Mouse (Mus musculus): Measurements from ENCODE around the gene Eif5a. TPM values are rescaled to one million over a fixed set of nuclear protein-coding genes. Genes with fewer than 3 reads are reported as not detected.
"Not testable (repeated sequence)": the region's sequence is repeated elsewhere in the genome, so short reads cannot be mapped to it uniquely, and the experiment has no call there.

Gene Eif5a
- polyA plus RNA-seq, 1 experiment from 2014 or later: 975 TPM

GRCm38 (mm10) chr11:69919053-69919452 lies 2.7 kb downstream of the Eif5a start:
- Histone ChIP-seq H3K36me3 (peaks cover 41% of the 10 kb centered on the region), H3K4me2 (peak overlapping the region; percentile 88), H3K4me3 (peak overlapping the region; percentile 96), H3K27ac (peak overlapping the region; percentile 97), H3K4me1 (replicated peaks) (peaks cover 49% of the 10 kb centered on the region), H3K27me3 (no peaks in the 10 kb centered on the region), H3K9ac (peak overlapping the region; percentile 97), H3K9me3 (replicated peaks) (no peaks in the 10 kb centered on the region)
- 77% methylated on average over 9 of the region's 9 CpGs for WGBS
- no peak for ATAC-seq (replicated peaks; ENCODE audit: insufficient number of reproducible peaks, insufficient read depth, low FRiP score, low read depth)

- no peak for ATAC-seq (replicated peaks; ENCODE audit: insufficient number of reproducible peaks, insufficient read depth, low FRiP score, low read depth)
- peaks cover 44% of the 10 kb centered on the region for H3K36me3 ChIP-seq
- H3K4me2 ChIP-seq: no peak overlapping the region
- WGBS: 79% methylated on average over 5 of the region's 5 CpGs
- no peak overlapping the region for H3K9ac ChIP-seq
- H3K4me3 ChIP-seq: no peak overlapping the region
- no peak overlapping the region for H3K27ac ChIP-seq
- H3K27me3 ChIP-seq: no peaks in the 10 kb centered on the region
- H3K4me1 ChIP-seq (replicated peaks): peaks cover 54% of the 10 kb centered on the region
- H3K9me3 ChIP-seq (replicated peaks): no peaks in the 10 kb centered on the region
Observed at GRCm38 (mm10) chr11:69918118-69918517, 3.6 kb downstream of the Eif5a start.

DNA sequence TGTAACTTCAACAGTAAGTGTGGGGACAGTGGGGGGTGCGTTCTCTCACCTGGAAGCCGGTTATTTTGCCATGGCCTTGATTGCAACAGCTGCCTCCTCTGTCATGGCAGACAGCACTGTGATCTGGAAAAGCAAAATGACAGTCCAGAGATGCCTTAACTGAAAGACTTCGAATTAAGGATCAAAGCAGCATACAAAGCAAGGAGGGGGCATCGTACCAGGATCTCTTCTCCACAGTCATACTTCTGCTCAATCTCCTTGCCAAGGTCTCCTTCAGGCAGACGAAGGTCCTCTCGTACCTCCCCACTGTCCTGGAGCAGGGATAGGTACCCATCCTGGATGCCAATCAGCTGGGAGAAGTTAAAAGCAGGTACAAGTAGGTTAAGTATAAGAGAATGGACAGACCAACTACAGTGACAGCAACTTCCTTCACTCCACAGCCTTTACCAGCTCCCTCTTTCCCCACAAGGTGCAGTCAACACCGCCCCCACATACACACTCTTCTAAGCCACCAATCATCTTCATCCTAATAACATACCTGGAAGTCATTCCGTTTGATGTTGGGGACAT lies 4.3 kb downstream of the Eif5a start:
- Histone ChIP-seq H3K9me3 (replicated peaks) (no peaks in the 10 kb centered on the region), H3K27me3 (no peaks in the 10 kb centered on the region), H3K4me3 (no peak overlapping the region), H3K36me3 (peaks cover 49% of the 10 kb centered on the region), H3K4me1 (replicated peaks) (peaks cover 49% of the 10 kb centered on the region), H3K4me2 (no peak overlapping the region), H3K9ac (no peak overlapping the region), H3K27ac (no peak overlapping the region)
- no peak for ATAC-seq (replicated peaks; ENCODE audit: insufficient number of reproducible peaks, insufficient read depth, low FRiP score, low read depth)
- WGBS: 84% methylated on average over 8 of the region's 8 CpGs

GRCm38 (mm10) chr11:69916652-69917378 lies 4.9 kb downstream of the Eif5a start:
- H3K27me3 ChIP-seq; H3K9me3 ChIP-seq (replicated peaks); H3K27ac ChIP-seq; H3K9ac ChIP-seq; H3K4me3 ChIP-seq; H3K4me2 ChIP-seq; ATAC-seq (replicated peaks; ENCODE audit: insufficient number of reproducible peaks, insufficient read depth, low FRiP score, low read depth): not testable (repeated sequence)
- peaks cover 56% of the 10 kb centered on the region for H3K36me3 ChIP-seq
- WGBS: 51% methylated on average over 7 of the region's 7 CpGs
- peaks cover 45% of the 10 kb centered on the region for H3K4me1 ChIP-seq (replicated peaks)

- no peak overlapping the region for H3K4me2 ChIP-seq
- peaks cover 45% of the 10 kb centered on the region for H3K4me1 ChIP-seq (replicated peaks)
- no peak for ATAC-seq (replicated peaks; ENCODE audit: insufficient number of reproducible peaks, insufficient read depth, low FRiP score, low read depth)
- no peak overlapping the region for H3K9ac ChIP-seq
- H3K9me3 ChIP-seq (replicated peaks): no peaks in the 10 kb centered on the region
- H3K4me3 ChIP-seq: 0 out of 2 replicates have a peak overlapping the region, but pooled peaks have one; percentile 83
- peaks cover 65% of the 10 kb centered on the region for H3K36me3 ChIP-seq
- no peak overlapping the region for H3K27ac ChIP-seq
- 57% methylated on average over 5 of the region's 5 CpGs for WGBS
- no peaks in the 10 kb centered on the region for H3K27me3 ChIP-seq
Observed at GRCm38 (mm10) chr11:69915667-69916627, 5.8 kb downstream of the Eif5a start.

DNA sequence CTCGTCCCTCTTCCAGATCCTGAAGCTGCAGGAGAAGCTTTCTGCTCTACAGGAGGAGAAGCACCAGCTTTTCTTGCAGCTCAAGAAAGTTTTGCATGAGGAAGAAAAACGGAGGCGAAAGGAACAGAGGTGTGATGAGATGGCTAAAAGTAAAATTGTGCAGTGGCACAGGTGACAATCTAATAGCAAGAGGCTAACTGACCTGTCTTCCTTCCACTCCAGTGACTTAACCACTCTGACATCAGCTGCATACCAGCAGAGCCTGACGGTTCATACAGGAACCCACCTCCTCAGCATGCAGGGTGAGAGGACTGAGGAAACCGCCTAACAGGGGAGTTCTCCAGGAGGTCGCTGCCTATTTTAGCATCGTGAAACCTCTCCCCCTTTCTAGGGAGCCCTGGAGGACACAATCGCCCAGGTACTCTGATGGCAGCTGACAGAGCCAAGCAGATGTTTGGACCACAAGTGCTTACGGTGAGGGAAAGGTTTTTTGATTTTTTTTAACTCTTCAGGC lies 6.8 kb downstream of the Eif5a start:
- no peaks in the 10 kb centered on the region for H3K27me3 ChIP-seq
- peak overlapping the region; percentile 79; the same call in 1 of the 2 replicates for H3K9ac ChIP-seq
- no peak for ATAC-seq (replicated peaks; ENCODE audit: insufficient number of reproducible peaks, insufficient read depth, low FRiP score, low read depth)
- peak overlapping the region; percentile 93 for H3K4me2 ChIP-seq
- WGBS: 31% methylated on average over 9 of the region's 9 CpGs
- peak overlapping the region; percentile 83 for H3K4me3 ChIP-seq
- H3K4me1 ChIP-seq (replicated peaks): peaks cover 45% of the 10 kb centered on the region
- peaks cover 74% of the 10 kb centered on the region for H3K36me3 ChIP-seq
- H3K27ac ChIP-seq: no peak overlapping the region
- no peaks in the 10 kb centered on the region for H3K9me3 ChIP-seq (replicated peaks)

DNA sequence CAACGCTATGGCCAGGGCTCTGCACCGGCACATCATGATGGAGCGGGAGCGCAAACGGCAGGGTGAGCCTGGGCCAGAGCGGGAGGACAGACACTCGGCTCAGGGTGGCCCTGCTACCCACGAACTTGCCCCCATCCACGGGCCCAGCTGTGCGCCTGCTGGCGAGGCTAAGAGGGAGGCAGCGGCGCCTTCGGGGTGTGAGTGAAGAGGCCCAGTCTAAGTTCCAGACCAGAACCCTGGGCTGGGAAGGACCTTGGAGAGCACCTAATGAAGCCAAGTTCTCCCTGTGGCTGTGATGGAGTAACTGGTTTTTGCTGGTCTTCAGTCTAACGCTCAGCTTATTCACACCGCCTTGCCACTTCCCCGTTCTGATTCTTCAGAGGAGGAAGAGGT lies 7.4 kb downstream of the Eif5a start:
- peaks cover 42% of the 10 kb centered on the region for H3K4me1 ChIP-seq (replicated peaks)
- peak overlapping the region; percentile 91 for H3K27ac ChIP-seq
- H3K4me3 ChIP-seq: peak overlapping the region; percentile 83
- H3K27me3 ChIP-seq: no peaks in the 10 kb centered on the region
- WGBS: 2% methylated on average over 17 of the region's 17 CpGs
- peaks cover 80% of the 10 kb centered on the region for H3K36me3 ChIP-seq
- peak overlapping the region; percentile 79 for H3K9ac ChIP-seq
- ATAC-seq (replicated peaks; ENCODE audit: insufficient number of reproducible peaks, insufficient read depth, low FRiP score, low read depth): no peak
- peak overlapping the region; percentile 93 for H3K4me2 ChIP-seq
- no peaks in the 10 kb centered on the region for H3K9me3 ChIP-seq (replicated peaks)

DNA sequence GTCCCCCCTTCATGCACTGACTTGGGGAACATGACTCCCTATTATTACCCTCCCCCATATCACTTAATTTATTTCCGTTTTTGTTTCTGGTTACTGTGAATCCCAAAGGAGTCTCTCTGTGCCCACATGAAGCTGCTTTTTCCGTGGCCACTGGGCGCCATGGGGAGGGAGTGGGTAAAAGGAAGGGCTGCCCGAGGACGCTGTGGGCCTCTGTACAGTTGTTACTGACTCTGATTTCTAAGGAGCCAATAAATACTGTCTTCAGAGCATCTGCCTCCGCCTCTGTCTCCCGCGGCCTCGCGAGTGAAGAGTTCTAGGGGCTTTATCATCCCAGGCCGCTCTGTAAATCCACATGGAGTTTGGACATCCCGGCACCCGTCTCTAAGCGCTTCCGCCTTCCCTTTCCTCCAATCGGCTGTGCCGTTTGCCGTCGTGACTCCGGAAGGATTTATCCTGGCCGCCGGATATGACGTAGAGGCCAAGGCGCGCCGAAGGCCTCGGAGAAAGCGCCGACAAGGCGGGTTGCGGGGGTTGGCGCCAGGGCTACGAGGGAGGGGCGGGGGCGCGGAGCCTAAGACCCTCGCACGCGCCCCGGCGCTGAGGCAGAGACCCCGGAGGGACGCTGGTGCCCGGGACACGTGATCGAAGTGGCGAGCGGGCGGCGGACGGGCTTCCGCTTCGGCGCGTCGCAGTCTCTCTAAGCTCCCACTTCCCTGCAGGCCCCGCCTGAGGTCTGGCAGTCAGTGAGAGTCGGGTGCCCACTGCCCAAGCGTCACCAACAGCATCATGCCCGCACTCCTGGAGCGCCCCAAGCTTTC lies 8.0 kb downstream of the Eif5a start, which contains the start of gene Gps2:
Gene Gps2, plus strand, starts transcription at position 335 of the 818 bp plus-strand sequence.
- peak; percentile 86 for ATAC-seq (replicated peaks; ENCODE audit: insufficient number of reproducible peaks, insufficient read depth, low FRiP score, low read depth)
- no peaks in the 10 kb centered on the region for H3K9me3 ChIP-seq (replicated peaks)
- WGBS: 2% methylated on average over 61 of the region's 61 CpGs

DNA sequence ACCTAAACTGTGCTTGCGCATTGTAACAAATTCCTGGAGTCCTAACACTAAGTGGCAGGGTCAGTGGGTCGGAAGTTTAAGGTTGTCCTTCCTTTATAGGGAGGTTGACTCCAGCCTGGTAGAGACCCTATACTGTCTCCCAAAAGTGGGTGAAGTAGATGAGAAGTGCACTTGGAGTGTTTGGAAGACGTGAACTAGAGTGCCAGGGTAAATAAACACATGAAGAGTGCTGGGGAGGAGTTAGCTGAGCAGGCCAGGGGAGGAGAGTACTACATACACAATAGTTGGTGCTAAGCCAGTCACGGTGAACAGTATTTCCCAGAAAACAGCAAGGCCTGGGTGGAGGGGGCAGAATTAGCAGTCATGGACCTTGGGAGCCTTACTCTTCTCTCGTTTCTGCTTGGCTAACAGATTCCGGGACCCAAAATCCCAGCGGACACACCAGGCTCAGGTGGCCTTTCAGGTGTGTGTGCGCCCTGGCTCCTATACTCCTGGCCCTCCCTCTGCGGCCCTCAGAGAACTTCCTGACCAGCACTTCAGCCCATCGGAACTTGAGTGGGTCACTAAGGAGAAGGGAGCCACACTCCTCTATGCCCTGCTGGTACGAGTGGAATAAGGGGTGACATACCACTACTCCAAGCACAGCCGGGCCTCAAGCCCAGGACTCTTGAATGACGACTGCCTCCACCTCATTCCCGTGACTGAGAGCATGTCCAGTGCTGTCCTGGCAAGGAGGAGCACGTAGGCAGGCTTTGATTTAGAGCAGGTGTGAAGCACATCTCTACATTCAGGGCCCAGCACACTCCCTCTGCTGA lies 8.8 kb downstream of the Eif5a start:
- no peak for ATAC-seq (replicated peaks; ENCODE audit: insufficient number of reproducible peaks, insufficient read depth, low FRiP score, low read depth)
- Histone ChIP-seq H3K9me3 (replicated peaks) (no peaks in the 10 kb centered on the region), H3K36me3 (peaks cover 83% of the 10 kb centered on the region), H3K4me2 (peak overlapping the region; percentile 93), H3K9ac (peak overlapping the region; percentile 79), H3K4me3 (peak overlapping the region; percentile 83), H3K27ac (0 out of 2 replicates have a peak overlapping the region, but pooled peaks have one; percentile 91), H3K4me1 (replicated peaks) (peaks cover 28% of the 10 kb centered on the region), H3K27me3 (no peaks in the 10 kb centered on the region)
- WGBS: 72% methylated on average over 15 of the region's 15 CpGs

More for the DNA sequence above, 8.0 kb downstream of the Eif5a start, which contains the start of gene Gps2:
- H3K4me1 ChIP-seq (replicated peaks): peaks cover 36% of the 10 kb centered on the region
- H3K27me3 ChIP-seq: no peaks in the 10 kb centered on the region
- H3K4me3 ChIP-seq: peak within 1 kb of the TSS; percentile 83
- H3K9ac ChIP-seq: peak within 1 kb of the TSS; percentile 79
- peaks cover 83% of the 10 kb centered on the region for H3K36me3 ChIP-seq
- H3K4me2 ChIP-seq: peak within 1 kb of the TSS; percentile 93
- H3K27ac ChIP-seq: peak within 1 kb of the TSS; percentile 91

- H3K27ac ChIP-seq: no peak overlapping the region
- WGBS: 81% methylated on average over 6 of the region's 6 CpGs
- ATAC-seq (replicated peaks; ENCODE audit: insufficient number of reproducible peaks, insufficient read depth, low FRiP score, low read depth): no peak
- no peak overlapping the region for H3K4me2 ChIP-seq
- peaks cover 83% of the 10 kb centered on the region for H3K36me3 ChIP-seq
- H3K9ac ChIP-seq: no peak overlapping the region
- H3K9me3 ChIP-seq (replicated peaks): no peaks in the 10 kb centered on the region
- H3K27me3 ChIP-seq: no peaks in the 10 kb centered on the region
- peaks cover 28% of the 10 kb centered on the region for H3K4me1 ChIP-seq (replicated peaks)
- no peak overlapping the region for H3K4me3 ChIP-seq
Observed at GRCm38 (mm10) chr11:69911701-69912100, 10.1 kb downstream of the Eif5a start.

All from heart, embryonic 15.5 days (tissue).